Mouse (Mus musculus): ENCODE data around the gene Speer4d.
"Not testable (repeated sequence)": the region's sequence is repeated elsewhere in the genome, so short reads cannot be mapped to it uniquely, and the experiment has no call there.

Speer4d gene

GRCm38 (mm10) chr5:15618764-15619163 is at the start of gene Speer4d:
Gene Speer4d (plus strand): TSS chr5:15619064.
- DNase-seq (ENCODE audit: low spot score in 2 of 2), result not testable (repeated sequence)

- not testable (repeated sequence) for DNase-seq (ENCODE audit: low spot score in 2 of 2)
Observed at GRCm38 (mm10) chr5:15573735-15574134, 45.1 kb upstream of the Speer4d start.

GRCm38 (mm10) chr5:15577033-15577432 is 41.8 kb upstream of the Speer4d start, which contains the start of gene Gm21083:
Gene Gm21083 (plus strand): TSS chr5:15577333.
- not testable (repeated sequence) for DNase-seq (ENCODE audit: low spot score in 2 of 2)

- DNase-seq (ENCODE audit: low spot score in 2 of 2), result not testable (repeated sequence)
Observed at GRCm38 (mm10) chr5:15586351-15586750, 32.5 kb upstream of the Speer4d start.

- DNase-seq (ENCODE audit: low spot score in 2 of 2), result not testable (repeated sequence)
Observed at GRCm38 (mm10) chr5:15588291-15588690, 30.6 kb upstream of the Speer4d start.

- DNase-seq (ENCODE audit: low spot score in 2 of 2), result not testable (repeated sequence)
Observed at GRCm38 (mm10) chr5:15590635-15591034, 28.2 kb upstream of the Speer4d start.

GRCm38 (mm10) chr5:15591577-15591976 is 27.3 kb upstream of the Speer4d start:
- DNase-seq (ENCODE audit: low spot score in 2 of 2), result not testable (repeated sequence)

- DNase-seq (ENCODE audit: low spot score in 2 of 2), result not testable (repeated sequence)
Observed at GRCm38 (mm10) chr5:15598831-15599230, 20.0 kb upstream of the Speer4d start.

GRCm38 (mm10) chr5:15600342-15600741 is 18.5 kb upstream of the Speer4d start:
- DNase-seq (ENCODE audit: low spot score in 2 of 2), result not testable (repeated sequence)

GRCm38 (mm10) chr5:15601481-15601880 is 17.4 kb upstream of the Speer4d start:
- not testable (repeated sequence) for DNase-seq (ENCODE audit: low spot score in 2 of 2)

GRCm38 (mm10) chr5:15601960-15602359 is 16.9 kb upstream of the Speer4d start:
- not testable (repeated sequence) for DNase-seq (ENCODE audit: low spot score in 2 of 2)

GRCm38 (mm10) chr5:15602424-15602947 is 16.4 kb upstream of the Speer4d start:
- DNase-seq (ENCODE audit: low spot score in 2 of 2), result not testable (repeated sequence)

GRCm38 (mm10) chr5:15603008-15603407 is 15.9 kb upstream of the Speer4d start:
- DNase-seq (ENCODE audit: low spot score in 2 of 2), result not testable (repeated sequence)

GRCm38 (mm10) chr5:15603585-15603984 is 15.3 kb upstream of the Speer4d start:
- not testable (repeated sequence) for DNase-seq (ENCODE audit: low spot score in 2 of 2)

- peak; percentile 15 to 19 for DNase-seq (ENCODE audit: low spot score in 2 of 2)
Observed at GRCm38 (mm10) chr5:15606677-15607076, 12.2 kb upstream of the Speer4d start.

GRCm38 (mm10) chr5:15610695-15611094 is 8.2 kb upstream of the Speer4d start:
- DNase-seq (ENCODE audit: low spot score in 2 of 2), result not testable (repeated sequence)

GRCm38 (mm10) chr5:15616195-15616594 is 2.7 kb upstream of the Speer4d start:
- not testable (repeated sequence) for DNase-seq (ENCODE audit: low spot score in 2 of 2)

- not testable (repeated sequence) for DNase-seq (ENCODE audit: low spot score in 2 of 2)
Observed at GRCm38 (mm10) chr5:15628136-15628535, 9.3 kb downstream of the Speer4d start.

- DNase-seq (ENCODE audit: low spot score in 2 of 2), result not testable (repeated sequence)
Observed at GRCm38 (mm10) chr5:15630068-15630467, 11.2 kb downstream of the Speer4d start.

GRCm38 (mm10) chr5:15637637-15638036 is 18.8 kb downstream of the Speer4d start:
- not testable (repeated sequence) for DNase-seq (ENCODE audit: low spot score in 2 of 2)

- DNase-seq (ENCODE audit: low spot score in 2 of 2), result not testable (repeated sequence)
Observed at GRCm38 (mm10) chr5:15645707-15646106, 26.8 kb downstream of the Speer4d start.

- not testable (repeated sequence) for DNase-seq (ENCODE audit: low spot score in 2 of 2)
Observed at GRCm38 (mm10) chr5:15652334-15652733, 33.5 kb downstream of the Speer4d start.

- DNase-seq (ENCODE audit: low spot score in 2 of 2), result not testable (repeated sequence)
Observed at GRCm38 (mm10) chr5:15656959-15657358, 38.1 kb downstream of the Speer4d start, which contains the start of gene 4930572O03Rik. Gene 4930572O03Rik (minus strand): TSS chr5:15657059.
